Mouse (Mus musculus): Measurements from ENCODE around the gene Nup62cl.

- no peak for TF ChIP-seq POLR2A (IDR thresholded peaks at IDR 0.05; ENCODE audit: borderline replicate concordance, low read depth, low read length)
- TF ChIP-seq CTCF (IDR thresholded peaks at IDR 0.05; ENCODE audit: low read depth, low read length): no peak
Measured at GRCm38 (mm10) chrX:140094066-140094465, 31.6 kb upstream of the Nup62cl start.
